Mouse (Mus musculus): ENCODE data around the gene Kxd1. TPM values are rescaled to one million over a fixed set of nuclear protein-coding genes. Genes with fewer than 3 reads are reported as not detected.

Kxd1 gene
- total RNA-seq, 2 experiments from 2014 or later = 39.5 to 40.3 TPM

GRCm38 (mm10) chr8:70469938-70470337 lies 57.8 kb downstream of the Kxd1 start:
- DNase-seq (ENCODE audit: low spot score in 2 of 2) = no peak

DNA sequence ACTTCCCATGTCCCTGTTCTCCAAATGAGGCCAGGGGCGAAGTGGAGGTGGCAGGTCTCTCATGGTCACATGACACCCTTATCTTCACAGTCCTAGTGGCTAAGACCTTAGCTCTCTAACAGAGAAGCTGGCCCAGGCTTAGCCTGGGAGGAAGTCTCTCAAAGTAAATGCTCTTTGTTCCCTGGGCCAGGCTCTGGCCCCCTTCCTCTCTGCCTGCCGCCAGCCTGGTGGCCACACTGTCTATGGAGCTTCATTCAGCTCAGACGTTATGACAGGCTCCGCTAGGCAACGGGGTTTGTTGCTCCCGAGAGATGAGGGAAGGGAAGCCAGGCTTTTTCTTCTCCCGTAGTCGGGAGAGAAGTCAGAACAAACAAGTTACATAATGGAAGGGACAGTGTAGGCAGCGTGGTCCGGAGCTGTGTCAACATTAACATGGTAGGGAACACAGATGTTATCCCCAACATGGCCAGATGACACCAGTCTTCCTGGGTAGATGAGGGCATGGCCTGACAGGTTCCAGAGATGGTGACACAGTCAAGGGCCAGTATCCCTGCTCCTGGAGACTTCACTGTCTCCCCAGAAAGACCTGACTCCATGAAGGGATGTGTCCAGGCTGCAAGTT lies 58.4 kb downstream of the Kxd1 start:
- DNase-seq (ENCODE audit: low spot score in 2 of 2) = no peak

DNA sequence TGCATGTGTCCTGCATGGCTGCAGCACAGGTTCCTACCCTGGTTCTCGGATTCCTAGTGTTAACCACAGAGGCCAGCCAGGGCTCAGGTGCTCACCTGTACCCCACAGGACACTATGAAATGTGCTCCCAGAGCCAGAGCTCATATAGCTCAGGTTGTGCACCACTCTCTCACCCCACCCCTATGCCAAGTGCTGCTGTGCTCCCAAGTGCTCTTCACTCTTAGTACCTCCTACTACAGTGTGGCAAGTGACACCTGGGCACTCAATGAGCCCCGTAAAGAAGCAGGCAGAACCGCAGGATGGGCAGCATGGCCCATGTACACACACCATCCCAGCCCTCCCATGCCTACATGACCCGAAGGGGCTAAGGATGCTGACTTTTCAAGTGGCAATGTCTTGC lies 59.0 kb downstream of the Kxd1 start:
- no peak for DNase-seq (ENCODE audit: low spot score in 2 of 2)

DNA sequence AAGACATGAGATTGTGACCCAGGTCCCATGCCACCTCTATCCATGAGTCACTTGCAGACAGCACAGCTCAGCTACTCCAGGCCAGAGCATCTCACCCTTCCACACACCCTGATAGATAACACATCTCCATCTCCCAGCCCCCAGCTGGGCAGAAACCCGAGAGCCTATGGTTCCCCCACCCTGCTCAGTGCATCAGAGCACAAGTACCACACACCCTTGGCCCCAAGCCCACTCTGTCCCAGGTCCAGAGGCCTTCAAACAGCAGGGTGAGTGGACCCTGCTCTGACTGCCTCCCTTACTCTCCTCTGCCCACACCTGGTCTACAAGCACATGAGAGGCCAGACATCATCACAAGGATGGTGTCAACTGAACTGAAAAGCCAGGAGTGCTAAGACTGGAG lies 59.8 kb downstream of the Kxd1 start:
- no peak for DNase-seq (ENCODE audit: low spot score in 2 of 2)

GRCm38 (mm10) chr8:70467229-70467725 lies 60.5 kb downstream of the Kxd1 start:
- no peak for DNase-seq (ENCODE audit: low spot score in 2 of 2)

DNA sequence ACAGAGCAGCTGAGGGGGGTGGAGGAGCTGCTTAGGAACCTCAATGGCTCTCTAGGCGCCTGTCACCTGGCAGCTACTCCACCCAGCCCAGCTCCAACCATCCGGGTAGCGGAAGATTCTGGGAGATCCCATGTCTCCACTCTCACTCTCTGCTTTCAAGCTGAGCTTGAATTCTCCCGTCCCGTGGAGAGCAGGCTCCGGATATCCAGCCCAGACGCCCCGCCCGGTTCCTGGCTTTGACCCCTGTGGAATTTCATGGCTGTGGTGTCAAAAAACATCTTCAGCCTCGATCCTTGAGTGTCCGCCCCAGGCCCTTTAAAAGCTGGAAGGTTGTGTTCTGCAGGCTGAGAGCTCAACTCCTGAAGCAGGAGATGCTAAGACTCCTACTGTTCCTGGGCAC lies 61.0 kb downstream of the Kxd1 start:
- no peak for DNase-seq (ENCODE audit: low spot score in 2 of 2)

DNA sequence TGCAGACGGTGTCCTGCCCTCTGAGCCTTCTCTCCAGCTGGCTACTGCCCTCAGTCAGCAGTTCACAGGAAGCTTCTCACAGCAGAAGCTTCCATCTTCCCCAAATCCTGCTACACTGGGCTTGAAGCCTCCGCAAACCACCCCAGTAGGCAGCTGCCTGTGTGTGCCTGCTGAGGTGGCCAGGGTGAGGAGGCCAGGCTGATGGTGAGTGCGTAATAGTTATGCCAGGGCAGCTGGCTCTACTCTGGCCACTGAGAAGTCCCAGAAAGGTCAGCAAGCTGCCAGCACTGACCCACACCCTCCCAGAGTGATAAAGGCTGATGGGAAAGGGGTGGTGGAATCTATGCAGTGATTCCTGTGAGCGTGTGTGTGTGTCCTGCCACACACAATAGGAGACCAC lies 61.5 kb downstream of the Kxd1 start:
- DNase-seq (ENCODE audit: low spot score in 2 of 2) = no peak

DNA sequence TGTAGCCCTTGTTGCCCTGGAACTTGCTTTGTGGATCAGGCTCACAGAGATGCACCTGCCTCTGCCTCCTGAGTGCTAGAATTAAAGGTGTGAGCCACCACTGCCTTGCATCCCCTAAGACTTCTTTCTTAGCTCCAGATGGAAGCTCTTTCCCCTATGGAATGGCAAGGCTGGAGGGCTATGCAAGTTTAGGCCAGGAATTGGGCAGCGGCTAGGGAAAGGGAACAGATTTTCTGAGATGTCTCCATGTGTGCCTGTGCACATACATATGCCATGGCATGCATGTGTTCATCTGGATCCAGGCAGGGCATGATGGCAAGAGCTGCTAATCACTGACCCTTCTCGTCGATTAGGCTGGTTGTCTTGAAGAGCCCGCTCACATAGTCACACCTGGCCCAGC lies 62.1 kb downstream of the Kxd1 start:
- no peak for DNase-seq (ENCODE audit: low spot score in 2 of 2)

DNA sequence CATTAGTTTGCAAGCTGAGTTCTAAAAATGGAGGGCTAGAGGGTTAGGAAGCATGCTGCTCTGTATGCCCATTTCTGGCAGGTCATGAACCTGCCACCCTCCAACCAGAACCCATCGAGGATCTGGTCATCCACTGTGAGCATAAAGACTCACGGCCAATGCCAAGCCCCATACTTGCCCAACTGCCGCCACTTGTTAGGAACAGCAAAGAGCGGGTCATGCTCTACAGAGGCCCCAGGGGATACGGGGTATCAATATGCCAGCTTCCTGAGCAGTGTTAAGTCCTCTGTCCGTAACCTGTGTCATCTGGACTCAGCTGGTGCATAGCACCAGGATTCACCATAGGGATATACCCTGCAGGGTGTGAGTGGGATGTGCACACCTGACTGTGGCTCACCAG lies 63.6 kb downstream of the Kxd1 start:
- no peak for DNase-seq (ENCODE audit: low spot score in 2 of 2)

DNA sequence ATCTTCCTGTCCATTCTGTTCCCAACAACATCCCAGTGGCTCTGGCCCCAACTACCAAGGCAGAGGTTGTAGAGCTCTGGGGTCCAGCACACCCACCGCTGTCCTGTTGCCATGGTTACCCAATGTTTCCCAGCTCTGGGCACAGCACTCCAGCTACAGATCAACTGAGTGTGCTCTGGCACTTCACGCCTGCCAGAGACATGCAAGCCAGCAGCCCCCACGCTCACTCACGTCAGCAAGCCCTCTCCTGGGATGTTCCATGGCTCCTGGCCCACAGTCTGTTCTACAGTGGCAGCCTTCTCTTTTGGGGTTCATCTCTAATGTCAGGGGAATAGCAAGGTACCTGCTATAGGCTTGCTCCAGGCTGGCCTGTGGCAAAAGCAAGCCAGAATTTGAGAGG lies 64.5 kb downstream of the Kxd1 start:
- peak; percentile 57 to 80 for DNase-seq (ENCODE audit: low spot score in 2 of 2)

DNA sequence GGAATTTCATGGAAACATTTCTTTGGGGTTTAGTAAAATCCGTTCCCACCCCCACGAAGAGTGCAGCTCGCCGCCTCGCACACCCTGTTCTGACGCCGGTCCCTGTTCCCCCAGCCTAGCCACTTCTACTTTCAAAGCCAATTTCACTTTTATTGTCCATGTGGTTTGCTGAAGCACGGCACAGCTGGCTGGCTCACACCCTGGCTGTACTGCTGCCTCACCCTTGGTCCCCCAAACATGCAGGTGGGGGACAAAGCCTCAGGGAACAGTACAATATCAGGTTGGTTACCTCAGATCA lies 65.3 kb downstream of the Kxd1 start:
- no peak for DNase-seq (ENCODE audit: low spot score in 2 of 2)

DNA sequence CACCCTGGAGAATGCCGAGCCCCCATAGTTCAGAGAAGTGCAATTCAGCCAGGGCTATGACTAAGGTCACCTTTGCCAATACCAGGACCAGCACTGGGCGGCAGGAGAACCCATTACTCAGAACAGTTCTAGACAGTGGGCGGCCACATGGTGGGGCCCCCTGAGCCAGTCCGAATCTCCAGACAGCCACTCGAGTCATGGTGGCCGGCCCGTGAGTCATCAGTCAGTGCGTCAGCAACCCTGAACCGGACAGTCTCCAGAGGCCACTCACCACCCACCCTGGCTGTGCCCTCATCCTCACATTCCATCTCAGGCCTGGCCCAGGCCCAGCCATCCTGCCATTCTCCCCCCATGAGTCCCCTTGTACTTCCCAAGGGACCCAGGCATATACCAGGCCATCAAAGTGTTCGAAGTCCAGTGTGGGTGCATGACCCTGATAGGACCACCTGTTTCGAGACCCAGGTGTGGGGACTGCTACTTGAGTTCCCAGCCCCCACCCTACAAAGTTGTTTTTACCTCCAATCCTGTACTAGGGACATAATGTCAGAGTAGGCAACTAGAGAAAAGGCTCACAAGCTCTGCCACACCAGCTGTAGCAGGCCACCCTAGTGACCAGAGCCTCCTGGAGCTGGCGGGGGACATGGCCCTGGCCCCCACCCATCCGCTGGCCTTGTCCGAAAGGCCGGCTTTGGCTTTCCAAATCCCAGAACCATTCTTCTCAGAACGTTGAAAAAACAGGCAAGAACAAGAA lies 65.8 kb downstream of the Kxd1 start:
- no peak for DNase-seq (ENCODE audit: low spot score in 2 of 2)

DNA sequence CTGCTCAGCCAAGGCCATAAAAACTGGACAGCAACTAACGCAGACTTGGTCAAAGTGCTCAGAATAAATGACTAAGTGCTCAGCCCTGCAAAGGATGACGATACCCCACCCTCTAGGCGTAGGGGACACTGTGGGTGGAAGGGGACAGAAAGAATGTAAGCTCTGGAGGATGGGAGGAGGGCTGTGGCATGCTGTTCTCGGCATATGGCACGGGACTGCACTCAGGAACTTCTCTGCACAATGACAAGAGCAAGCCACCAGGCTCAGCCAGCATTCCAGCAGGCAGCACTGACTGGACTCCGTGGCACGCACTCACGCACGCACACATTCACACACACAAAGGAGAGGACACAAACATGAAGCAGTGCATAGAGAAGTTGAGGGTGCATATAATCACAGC lies 67.2 kb downstream of the Kxd1 start:
- no peak for DNase-seq (ENCODE audit: low spot score in 2 of 2)

DNA sequence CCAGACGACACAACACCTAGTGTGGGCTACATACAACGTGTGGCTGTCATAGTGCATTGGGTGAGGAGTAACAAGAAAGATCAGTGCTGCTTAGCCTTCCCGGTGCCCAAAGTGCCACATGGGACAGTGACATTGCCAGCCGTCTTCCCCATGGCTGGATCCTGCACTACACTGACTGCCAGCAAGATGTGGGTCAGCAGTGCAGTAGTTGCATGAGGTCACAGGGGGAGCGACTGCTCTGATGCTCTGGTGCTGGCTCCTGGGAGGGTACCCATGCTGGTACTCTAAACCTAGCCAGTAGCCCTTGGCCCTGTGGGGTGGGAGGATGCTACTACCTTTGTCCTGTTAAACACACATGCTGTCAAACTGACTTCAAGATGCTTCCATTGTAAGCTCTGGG lies 67.6 kb downstream of the Kxd1 start:
- no peak for DNase-seq (ENCODE audit: low spot score in 2 of 2)

- DNase-seq (ENCODE audit: low spot score in 2 of 2) = no peak
These were observed 68.1 kb downstream of the Kxd1 start for GRCm38 (mm10) chr8:70459636-70460035.

GRCm38 (mm10) chr8:70458462-70458861 lies 69.3 kb downstream of the Kxd1 start:
- no peak for DNase-seq (ENCODE audit: low spot score in 2 of 2)

Other genes starting within 250 kb of the Kxd1 start
- gene Homer3, start 245.1 kb downstream of the Kxd1 start, total RNA-seq (2021) = 10 to 100 TPM; 75.5 to 84.3 TPM
- gene Ddx49, start 225.5 kb downstream of the Kxd1 start, total RNA-seq (2021) = 10 to 100 TPM; 41.4 to 53.6 TPM
- gene Cope, start 225.4 kb downstream of the Kxd1 start, total RNA-seq (2021) = 100 to 1,000 TPM; 134 to 148 TPM
- gene Cers1, start 212.2 kb downstream of the Kxd1 start, total RNA-seq (2021) = 100 to 1,000 TPM; 107 to 119 TPM
- gene Gdf1, start 198.1 kb downstream of the Kxd1 start, total RNA-seq (2021) = 10 to 100 TPM; 11.2 to 22.7 TPM
- gene Upf1, start 174.7 kb downstream of the Kxd1 start, total RNA-seq (2021) = 10 to 100 TPM; 50.3 to 54.9 TPM
- under 1 TPM; 0.21 to 0.30 TPM for gene Comp, start 154.4 kb downstream of the Kxd1 start, total RNA-seq (2021)
- 100 to 1,000 TPM; 128 to 135 TPM for gene Crtc1, start 88.4 kb downstream of the Kxd1 start, total RNA-seq (2021)
- 10 to 100 TPM; 44.7 to 45.5 TPM for gene Klhl26, start 51.0 kb downstream of the Kxd1 start, total RNA-seq (2021)
- 100 to 1,000 TPM; 251 to 263 TPM for gene Tmem59l, start 40.6 kb downstream of the Kxd1 start, total RNA-seq (2021)
- gene Crlf1, start 34.8 kb downstream of the Kxd1 start, total RNA-seq (2021) = 10 to 100 TPM; 21.8 to 24.2 TPM
- 100 to 1,000 TPM in 1 of 2 experiments, 10 to 100 TPM in 1; 83.2 to 103 TPM for gene Rex1bd, start 21.2 kb downstream of the Kxd1 start, total RNA-seq (2021)
- gene Uba52, start 17.2 kb downstream of the Kxd1 start, total RNA-seq (2021) = 1,000 to 10,000 TPM; 1,048 to 1,082 TPM
- 100 to 1,000 TPM; 412 to 417 TPM for gene Fkbp8, start 232 bp downstream of the Kxd1 start, total RNA-seq (2021)
- gene Ell, start 11.5 kb upstream of the Kxd1 start, total RNA-seq (2021) = 10 to 100 TPM; 18.7 TPM
- 10 to 100 TPM; 38.8 to 46.1 TPM for gene Isyna1, start 66.4 kb upstream of the Kxd1 start, total RNA-seq (2021)
- 100 to 1,000 TPM; 253 to 259 TPM for gene Ssbp4, start 80.9 kb upstream of the Kxd1 start, total RNA-seq (2021)
- gene Lrrc25, start 88.2 kb upstream of the Kxd1 start, total RNA-seq (2021) = 1 to 10 TPM; 1.1 to 1.4 TPM
- not detected for gene Gdf15, start 104.5 kb upstream of the Kxd1 start, total RNA-seq (2021)
- 10 to 100 TPM; 25.9 to 30.8 TPM for gene Pgpep1, start 132.4 kb upstream of the Kxd1 start, total RNA-seq (2021)
- gene Lsm4, start 145.3 kb upstream of the Kxd1 start, total RNA-seq (2021) = 10 to 100 TPM; 67.8 to 71.7 TPM
- 100 to 1,000 TPM; 163 to 179 TPM for gene Jund, start 171.0 kb upstream of the Kxd1 start, total RNA-seq (2021)
- gene Iqcn, start 175.5 kb upstream of the Kxd1 start, total RNA-seq (2021) = under 1 TPM in 1 of 2 experiments, not detected in 1; 0.14 TPM
- not detected for gene Gm3336, start 190.6 kb upstream of the Kxd1 start, total RNA-seq (2021)
- gene Pde4c, start 195.8 kb upstream of the Kxd1 start, total RNA-seq (2021) = under 1 TPM; 0.81 to 0.91 TPM
- 100 to 1,000 TPM; 793 to 809 TPM for gene Rab3a, start 226.7 kb upstream of the Kxd1 start, total RNA-seq (2021)
- 10 to 100 TPM; 47.6 to 52.2 TPM for gene Mpv17l2, start 233.0 kb upstream of the Kxd1 start, total RNA-seq (2021)
- gene Pik3r2, start 248.8 kb upstream of the Kxd1 start, total RNA-seq (2021) = 100 to 1,000 TPM; 164 to 178 TPM

Measured in layer of hippocampus, postnatal 14 days (tissue).